ENCODE assay signal across 9 mouse cellular contexts in the genomic region with DNA sequence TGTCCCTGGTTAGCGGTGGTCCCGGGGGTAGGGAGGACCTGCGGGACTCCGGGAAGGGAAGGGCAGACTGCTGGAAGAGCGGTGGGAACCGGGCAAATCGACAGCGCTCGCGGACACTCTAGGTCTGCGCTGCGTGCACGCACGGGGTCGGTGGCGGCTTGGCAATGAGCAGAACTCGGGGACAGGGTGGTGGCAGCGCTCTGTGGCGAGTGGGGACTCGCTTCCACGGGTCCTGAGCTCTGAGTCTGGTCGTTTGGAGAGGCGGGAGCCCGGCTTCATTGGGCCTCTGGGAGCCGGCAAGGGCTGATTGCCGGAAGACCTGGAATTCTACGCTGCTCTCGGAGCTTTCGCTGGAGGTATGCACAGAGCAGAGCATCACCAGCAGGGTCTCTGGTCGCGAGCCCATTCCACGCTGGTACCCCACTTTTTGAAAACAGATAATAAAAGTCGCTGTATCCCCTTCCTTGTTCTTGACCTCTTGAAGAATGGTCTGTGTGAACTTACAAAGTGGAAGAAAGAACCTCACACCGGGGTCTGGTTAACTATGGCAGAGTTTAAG. TPM values are rescaled to one million over a fixed set of nuclear protein-coding genes. Genes with fewer than 3 reads are reported as not detected.
A peak's percentile ranks its signal among the peaks of the same experiment; 100 is the strongest.
DNase-seq lines count a peak whose midpoint lies in the region; ATAC-seq and TF ChIP-seq lines count a peak whose summit lies in the region.
"Had no signal": no experiment of that assay in that cellular context is flagged by ENCODE, and none has a peak within 500 bp of the region (broad histone marks: within the 10 kb centered on the region; RNA-seq: fewer than 3 reads in every experiment).

No protein-coding gene starts in this region.

- H3K4me2 ChIP-seq in forebrain, embryonic 16.5 days (ENCODE audit: low read length) = peak overlapping the region; percentile 22
- peak overlapping the region; percentile 30; the same call in 1 of the 2 replicates for H3K4me2 ChIP-seq in liver, embryonic 15.5 days

- H3K36me3 ChIP-seq in ES-Bruce4 (ENCODE audit: control insufficient read depth, insufficient read depth, low read length, poor library complexity, severe bottlenecking) = no peaks in the 10 kb centered on the region
- H3K36me3 ChIP-seq in forebrain, embryonic 16.5 days (ENCODE audit: control insufficient read depth, insufficient read depth) = no peaks in the 10 kb centered on the region
- H3K36me3 ChIP-seq in liver, embryonic 15.5 days (replicated peaks) = no peaks in the 10 kb centered on the region

- H3K27me3 ChIP-seq in cerebellum, adult 2 months (ENCODE audit: control insufficient read depth, insufficient read depth, low read length) = peaks cover 20% of the 10 kb centered on the region; the same call in 1 of the 2 replicates
- peaks cover 40% of the 10 kb centered on the region for H3K27me3 ChIP-seq in ES-Bruce4 (ENCODE audit: control insufficient read depth, insufficient read depth, low read length, poor library complexity, severe bottlenecking)
- peaks cover 71% of the 10 kb centered on the region for H3K27me3 ChIP-seq in forebrain, embryonic 16.5 days (replicated peaks; ENCODE audit: control insufficient read depth, insufficient read depth, low read length)
- peaks cover 98% of the 10 kb centered on the region for H3K27me3 ChIP-seq in liver, embryonic 15.5 days

- TF ChIP-seq EP300 in ES-Bruce4 (IDR thresholded peaks at IDR 0.05; ENCODE audit: insufficient read depth, low read depth, low read length) = no peak

- 0 out of 2 replicates have a peak overlapping the region, but pooled peaks have one; percentile 19 for H3K9ac ChIP-seq in ES-Bruce4 (ENCODE audit: low read depth, poor library complexity, severe bottlenecking)
- no peak overlapping the region for H3K9ac ChIP-seq in forebrain, embryonic 16.5 days (replicated peaks; ENCODE audit: low read depth, low read length)
- H3K9ac ChIP-seq in liver, embryonic 15.5 days = no peak overlapping the region

- intact Hi-C loops in left cerebral cortex, adult 2 months (cut with DNase I) = no loop called here

- H3K4me3 ChIP-seq in cerebellum, adult 2 months (replicated peaks; ENCODE audit: insufficient read depth, low read depth, low read length) = peak overlapping the region; percentile 12
- H3K4me3 ChIP-seq in ES-Bruce4 (ENCODE audit: low read depth, low read length) = peak overlapping the region; percentile 4; the same call in 1 of the 2 replicates
- peak overlapping the region; percentile 3; the same call in 1 of the 2 replicates for H3K4me3 ChIP-seq in forebrain, embryonic 16.5 days (replicated peaks; ENCODE audit: low read length)
- H3K4me3 ChIP-seq in liver, embryonic 15.5 days (replicated peaks) = no peak overlapping the region
- no peak overlapping the region for H3K4me3 ChIP-seq in left cerebral cortex, adult 2 months

- TF ChIP-seq POLR2A in cerebellum, adult 2 months (IDR thresholded peaks at IDR 0.05; ENCODE audit: borderline replicate concordance, insufficient read depth, low read length) = no peak
- TF ChIP-seq POLR2A in ES-Bruce4 (IDR thresholded peaks at IDR 0.05; ENCODE audit: insufficient read depth, low read length) = no peak

- 1% methylated on average over 34 of the region's 34 CpGs for WGBS in cerebellum, adult 2 months
- WGBS in forebrain, embryonic 16.5 days = under 1% methylated on average over 34 of the region's 34 CpGs
- WGBS in liver, embryonic 15.5 days (ENCODE audit: insufficient replicate concordance) = 1% methylated on average over 34 of the region's 34 CpGs

- H3K4me1 ChIP-seq in cerebellum, adult 2 months (ENCODE audit: control insufficient read depth, insufficient read depth, low read length) = peaks cover 4% of the 10 kb centered on the region
- H3K4me1 ChIP-seq in ES-Bruce4 (ENCODE audit: control insufficient read depth, insufficient read depth, low read length) = no peaks in the 10 kb centered on the region
- peaks cover 29% of the 10 kb centered on the region for H3K4me1 ChIP-seq in forebrain, embryonic 16.5 days (replicated peaks; ENCODE audit: control insufficient read depth, insufficient read depth, low read length)
- peaks cover 6% of the 10 kb centered on the region; the same call in 1 of the 2 replicates for H3K4me1 ChIP-seq in liver, embryonic 15.5 days (replicated peaks)

- H3K27ac ChIP-seq in cerebellum, adult 2 months (ENCODE audit: insufficient read depth, low read length) = no peak overlapping the region
- no peak overlapping the region for H3K27ac ChIP-seq in ES-Bruce4 (ENCODE audit: insufficient read depth, low read length)
- H3K27ac ChIP-seq in forebrain, embryonic 16.5 days (ENCODE audit: low read length) = no peak overlapping the region
- no peak overlapping the region for H3K27ac ChIP-seq in liver, embryonic 15.5 days (replicated peaks)
- no peak overlapping the region for H3K27ac ChIP-seq in left cerebral cortex, adult 2 months
- H3K27ac ChIP-seq: macrophage had no signal

- no peak for ATAC-seq in forebrain, embryonic 16.5 days
- ATAC-seq in liver, embryonic 15.5 days (ENCODE audit: insufficient read depth) = no peak

- peak in 1 of 2 experiments; percentile 34 for DNase-seq in cerebellum, adult 2 months
- DNase-seq in cerebellum, adult 9-11 months = no peak
- no peak for DNase-seq in ovary, postnatal 14 days (ENCODE audit: low spot score)
- DNase-seq in left cerebral cortex, adult 2 months (ENCODE audit: extremely low spot score in 1 of 2, low spot score in 2 of 2) = no peak
- DNase-seq in thymus, postnatal 25 days = no peak

- H3K9me3 ChIP-seq in ES-Bruce4 (replicated peaks; ENCODE audit: control insufficient read depth, insufficient read depth, low read length, poor library complexity, severe bottlenecking) = no peaks in the 10 kb centered on the region
- H3K9me3 ChIP-seq in forebrain, embryonic 16.5 days (ENCODE audit: control insufficient read depth, low read length) = no peaks in the 10 kb centered on the region
- H3K9me3 ChIP-seq in liver, embryonic 15.5 days (replicated peaks) = no peaks in the 10 kb centered on the region

- TF ChIP-seq CTCF in cerebellum, adult 2 months (IDR thresholded peaks at IDR 0.05; ENCODE audit: borderline replicate concordance, insufficient read depth, low read depth, low read length) = no peak
- no peak for TF ChIP-seq CTCF in ES-Bruce4 (IDR thresholded peaks at IDR 0.05; ENCODE audit: low read depth, low read length)
- TF ChIP-seq CTCF in left cerebral cortex, adult 2 months (IDR thresholded peaks at IDR 0.05) = no peak

RNA-seq across cellular contexts. Expression of gene Barx1, which starts 6.3 kb away (rescaled TPM):
- polyA plus RNA-seq in cerebellum, adult 2 months (2012; rRNA removed) = not detected in 2 replicates
- polyA plus RNA-seq in ES-Bruce4 (2011; ENCODE audit: insufficient read depth, insufficient read length, low read depth, missing spikeins) = 0.57 and 1.1 TPM in 2 replicates
- polyA plus RNA-seq in forebrain, embryonic 16.5 days (2015; fragmentation: Nextera tagmentation; extraction: Ambion mirVana) = not detected in 2 replicates
- polyA plus RNA-seq in liver, embryonic 15.5 days (2015; fragmentation: Nextera tagmentation; extraction: Ambion mirVana) = 0.37 and 0.46 TPM in 2 replicates
- total RNA-seq in left cerebral cortex, adult 2 months (2021) = not detected
- polyA plus RNA-seq: macrophage had no signal

RNA-seq across cellular contexts. Expression of gene Ptpdc1, which starts 43.6 kb away (rescaled TPM):
- 21.8 and 23.1 TPM in 2 replicates for polyA plus RNA-seq in cerebellum, adult 2 months (2012; rRNA removed)
- 6.2 and 7.0 TPM in 2 replicates for polyA plus RNA-seq in ES-Bruce4 (2011; ENCODE audit: insufficient read depth, insufficient read length, low read depth, missing spikeins)
- polyA plus RNA-seq in forebrain, embryonic 16.5 days (2015; fragmentation: Nextera tagmentation; extraction: Ambion mirVana) = 16.5 and 18.8 TPM in 2 replicates
- polyA plus RNA-seq in liver, embryonic 15.5 days (2015; fragmentation: Nextera tagmentation; extraction: Ambion mirVana) = 0.40 and 0.47 TPM in 2 replicates
- total RNA-seq in left cerebral cortex, adult 2 months (2021) = 10 to 100 TPM; 22.9 to 28.5 TPM

Comparison
In these comparisons a context has a peak if more than half of its experiments do, and no peak if none do; other contexts are left out.
1. H3K4me3 ChIP-seq: peak in cerebellum, adult 2 months (single experiment), ES-Bruce4 (single experiment) and forebrain, embryonic 16.5 days (single experiment); none in liver, embryonic 15.5 days (single experiment) and left cerebral cortex, adult 2 months (single experiment).